Mouse (Mus musculus) forelimb bud, embryonic 11.5 days (tissue): ENCODE measurements around the gene Nlrp9c.
"Not testable (repeated sequence)": the region's sequence is repeated elsewhere in the genome, so short reads cannot be mapped to it uniquely, and the experiment has no call there.

Experiments
- DNase-seq: peaks from one replicate; pipeline ENCODE4 v3.0.0-alpha.2; 2012; ENCODE audit warnings: low read depth, low spot score

Nlrp9c gene

DNA sequence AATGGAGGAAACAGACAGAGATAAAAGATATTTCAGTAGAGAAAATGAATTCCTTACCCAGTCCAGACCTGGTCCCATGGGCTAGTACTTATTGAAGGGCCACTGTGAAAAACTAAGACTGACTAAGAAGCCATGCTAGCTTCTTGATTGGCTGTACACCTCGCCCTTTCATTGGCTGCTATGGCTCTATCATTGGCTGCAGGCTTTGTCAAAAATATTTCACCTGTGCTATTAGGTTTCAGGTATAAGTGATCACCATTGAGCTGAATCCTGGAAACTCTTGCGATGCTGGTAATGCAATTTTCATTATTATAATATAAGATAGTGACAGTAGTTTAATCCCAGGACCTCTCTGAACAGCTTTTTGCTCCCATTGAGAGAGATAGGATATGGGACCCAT lies at the start of gene Nlrp9c:
Nlrp9c (minus strand) TSS at position 101 of the 400 bp plus-strand sequence.
- not testable (repeated sequence) for DNase-seq

DNA sequence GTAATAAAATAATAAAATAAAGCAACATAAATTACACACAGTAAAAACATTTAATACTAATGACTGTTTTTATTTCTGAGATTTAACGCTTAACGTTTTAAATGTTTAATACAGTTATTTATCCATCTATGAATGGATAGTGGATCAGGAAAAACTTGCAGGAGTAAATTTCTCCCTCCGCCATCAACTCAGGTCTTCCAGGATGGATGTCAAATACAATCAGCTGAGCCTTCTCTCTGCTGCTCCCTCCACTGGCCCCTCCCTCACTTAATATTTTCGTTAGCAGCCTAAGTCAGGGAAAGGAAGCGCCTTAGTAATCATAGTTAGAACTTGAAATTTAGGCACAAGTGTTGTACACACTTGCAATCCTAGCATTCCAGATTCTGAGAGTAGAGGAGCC lies 31.3 kb upstream of the Nlrp9c start, which contains the start of gene Nlrp4a:
Nlrp4a (plus strand) TSS at position 301 of the 400 bp plus-strand sequence.
- no peak for DNase-seq

DNA sequence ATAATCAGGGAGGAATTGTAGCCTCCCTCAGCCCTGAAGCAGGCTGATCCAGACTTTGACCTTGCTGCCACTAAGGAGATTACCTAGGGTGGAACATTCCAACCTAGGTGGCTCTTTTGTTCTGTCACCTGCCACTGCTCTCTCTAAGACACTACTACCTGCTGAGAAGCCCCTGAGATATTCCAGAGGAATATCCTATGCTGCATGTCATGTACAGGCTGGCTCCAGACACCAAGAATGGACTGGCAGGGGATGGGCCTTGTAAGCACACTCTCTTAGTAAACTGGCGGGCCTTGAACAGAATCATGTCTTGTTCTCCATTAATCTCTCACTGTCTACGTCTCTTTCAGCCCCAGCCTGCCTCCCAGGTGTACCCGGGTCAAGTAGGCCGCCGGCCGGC lies 11.7 kb downstream of the Nlrp9c start:
- DNase-seq: not testable (repeated sequence)

DNA sequence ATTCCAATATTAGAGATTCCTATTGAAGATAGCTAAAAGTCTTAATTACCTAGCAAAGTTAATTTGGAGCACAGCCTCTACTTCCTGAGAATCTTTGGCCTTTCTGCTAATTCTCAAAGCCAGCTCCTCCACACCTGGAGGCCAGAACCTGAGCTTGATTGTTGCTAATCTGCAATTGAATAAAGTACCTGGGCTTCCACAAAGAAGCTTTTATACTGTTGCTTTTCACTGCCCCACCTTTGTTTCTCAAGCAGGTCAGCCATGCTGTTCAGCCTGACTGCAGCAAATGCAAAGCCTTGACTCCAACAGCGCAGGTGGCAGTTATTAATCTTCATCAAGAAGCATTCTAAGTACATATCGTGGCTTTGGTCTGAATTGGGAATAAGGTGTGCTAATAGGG lies 12.4 kb downstream of the Nlrp9c start:
- DNase-seq: not testable (repeated sequence)

DNA sequence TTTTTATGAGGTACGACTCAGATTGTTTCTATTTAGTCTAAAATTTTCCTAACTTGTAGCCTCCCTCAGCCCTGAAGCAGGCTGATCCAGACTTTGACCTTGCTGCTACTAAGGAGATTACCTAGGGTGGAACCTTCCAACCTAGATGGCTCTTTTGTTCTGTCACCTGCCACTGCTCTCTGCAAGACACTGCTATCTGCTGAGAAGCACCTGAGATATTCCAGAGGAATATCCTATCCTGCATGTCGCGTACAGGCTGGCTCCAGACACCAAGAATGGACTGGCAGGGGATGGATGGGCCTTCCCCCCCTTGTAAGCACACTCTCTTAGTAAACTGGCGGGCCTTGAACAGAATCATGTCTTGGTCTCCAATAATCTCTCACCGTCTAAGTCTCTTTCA lies 16.8 kb downstream of the Nlrp9c start:
- DNase-seq: not testable (repeated sequence)

- DNase-seq: no peak
Measured at GRCm38 (mm10) chr7:26380807-26381206, 22.7 kb downstream of the Nlrp9c start.

DNA sequence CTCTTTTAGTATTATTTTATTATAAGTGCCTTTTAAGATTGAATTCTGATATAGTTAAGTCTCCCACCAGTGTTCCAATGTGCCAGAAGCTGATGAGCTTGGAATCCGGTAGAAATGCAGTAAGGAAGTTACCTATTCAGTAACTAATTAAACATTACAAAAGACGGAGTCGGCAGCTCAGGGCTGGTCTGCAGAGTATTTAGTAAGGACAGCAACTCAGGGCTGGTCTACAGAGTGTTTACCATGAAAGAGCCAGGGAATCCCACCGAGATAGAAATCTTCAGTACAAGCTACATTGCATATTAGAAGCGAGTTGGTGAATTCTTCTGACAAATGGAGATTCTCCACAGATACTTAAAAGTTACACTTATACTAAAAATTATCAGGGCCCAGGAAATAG lies 30.3 kb downstream of the Nlrp9c start:
- DNase-seq: not testable (repeated sequence)

DNA sequence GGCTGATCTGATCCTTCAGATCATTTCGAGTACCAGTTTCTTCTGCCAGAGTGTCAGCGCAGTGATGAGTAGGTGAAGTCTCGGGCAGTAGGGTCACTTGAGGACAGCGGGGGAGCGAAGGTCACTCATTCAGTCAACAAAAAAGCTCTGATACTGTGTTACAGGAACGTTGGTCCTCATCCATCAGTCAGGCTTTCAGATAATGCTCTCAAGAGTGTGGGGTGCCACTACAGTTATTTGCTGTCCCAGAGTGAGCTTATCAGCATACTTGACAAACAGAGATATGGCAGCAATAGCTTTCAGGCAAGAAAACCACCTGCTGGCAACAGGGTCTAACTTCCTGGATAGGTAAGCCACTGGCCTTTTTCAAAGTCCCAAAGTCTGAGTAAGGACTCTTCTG lies 46.8 kb downstream of the Nlrp9c start:
- not testable (repeated sequence) for DNase-seq

DNA sequence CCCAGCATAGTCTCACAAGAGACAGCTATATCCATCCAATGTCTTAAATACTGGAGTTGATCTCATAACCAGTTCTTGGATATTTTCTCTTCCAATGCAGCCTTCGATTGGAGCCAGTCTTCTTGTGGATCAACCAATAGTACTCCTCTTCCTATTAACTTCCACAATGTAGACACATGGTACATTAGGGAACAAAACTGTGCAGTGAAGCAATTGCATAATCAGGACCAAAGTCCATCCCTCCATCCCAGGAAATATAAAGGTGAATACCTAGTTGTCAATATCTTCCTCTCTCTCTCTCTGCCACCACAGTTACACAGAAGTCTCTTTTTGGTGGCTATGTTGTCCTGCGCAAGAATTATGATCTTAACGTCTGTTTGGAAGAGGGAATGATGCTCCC lies 51.2 kb downstream of the Nlrp9c start:
- DNase-seq: not testable (repeated sequence)

DNA sequence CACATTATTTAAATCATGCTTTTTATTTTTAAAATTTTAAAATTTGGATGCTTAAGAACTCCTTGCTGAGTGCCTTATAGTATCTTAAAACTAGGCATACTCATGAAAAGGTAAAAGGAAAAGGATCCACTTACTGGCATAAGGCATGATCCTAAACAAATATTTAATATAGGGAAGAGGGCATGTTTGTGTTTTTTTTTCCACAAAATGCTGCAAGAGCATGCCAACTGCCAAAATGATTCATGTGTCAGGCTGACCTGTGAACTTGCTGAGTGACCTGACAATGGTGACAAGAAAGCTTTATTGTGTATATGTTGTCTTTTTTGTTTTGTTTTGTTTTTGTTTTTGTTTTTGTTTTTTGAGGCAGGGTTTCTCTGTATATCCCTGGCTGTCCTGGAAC lies 53.3 kb downstream of the Nlrp9c start:
- DNase-seq: not testable (repeated sequence)

- DNase-seq: not testable (repeated sequence)
Measured at GRCm38 (mm10) chr7:26320361-26320760, 83.1 kb downstream of the Nlrp9c start.

- DNase-seq: not testable (repeated sequence)
Measured at GRCm38 (mm10) chr7:26315809-26316208, 87.7 kb downstream of the Nlrp9c start.

GRCm38 (mm10) chr7:26315194-26315593 lies 88.3 kb downstream of the Nlrp9c start:
- not testable (repeated sequence) for DNase-seq

DNA sequence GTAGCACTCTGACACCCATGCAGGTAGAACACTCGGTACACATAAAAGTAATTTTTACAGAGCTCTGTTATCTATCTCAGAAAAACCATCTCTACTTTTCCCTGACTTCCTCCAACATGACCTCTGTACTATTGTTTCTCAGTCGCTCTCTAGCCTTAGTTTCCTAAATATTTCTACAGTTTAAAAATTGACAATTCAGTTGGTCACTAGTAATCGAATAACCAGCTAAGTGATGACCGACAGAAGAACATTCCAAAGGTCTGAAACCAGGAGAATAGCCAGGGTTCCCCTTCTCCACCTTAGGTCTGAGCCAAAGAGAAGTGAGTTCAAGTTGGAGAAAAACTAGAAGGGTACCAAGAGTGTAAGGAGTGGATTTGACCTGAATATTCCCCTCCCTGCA lies 91.7 kb downstream of the Nlrp9c start:
- not testable (repeated sequence) for DNase-seq

GRCm38 (mm10) chr7:26306926-26307325 lies 96.6 kb downstream of the Nlrp9c start, which contains the start of gene Cyp2a4:
TSS of gene Cyp2a4 (plus strand) at chr7:26307169.
- not testable (repeated sequence) for DNase-seq

- DNase-seq: not testable (repeated sequence)
Measured at GRCm38 (mm10) chr7:26303429-26304166, 99.9 kb downstream of the Nlrp9c start.
